Mouse (Mus musculus): ENCODE measurements around the gene Col27a1. TPM values are rescaled to one million over a fixed set of nuclear protein-coding genes. Genes with fewer than 3 reads are reported as not detected.
A peak's percentile ranks its signal among the peaks of the same experiment; 100 is the strongest.

The Col27a1 gene
- polyA plus RNA-seq, 1 experiment from 2014 or later: 4.2 TPM

DNA sequence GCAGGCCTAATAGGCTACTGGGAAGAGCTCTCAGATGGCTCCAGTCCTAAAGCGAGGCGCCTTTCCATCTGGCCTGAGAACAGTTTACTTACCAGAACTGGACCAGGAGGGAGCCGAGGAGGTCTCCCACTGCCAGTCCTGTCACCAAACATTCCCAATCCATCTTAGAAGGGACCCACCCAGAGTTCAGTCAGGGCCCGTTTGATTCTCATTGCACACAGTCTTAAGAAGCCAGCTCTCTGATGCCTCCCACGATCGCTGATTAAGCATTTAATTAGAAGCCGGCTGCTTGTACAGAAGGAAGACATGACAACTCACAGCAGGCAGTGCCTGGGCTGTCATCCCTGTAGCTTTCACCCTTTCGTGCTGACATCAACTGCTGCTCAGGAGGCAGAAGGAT, 61.4 kb downstream of the Col27a1 start:
- WGBS: 56% methylated on average over 8 of the region's 8 CpGs
- Histone ChIP-seq H3K36me3 (ENCODE audit: control insufficient read depth, insufficient read depth, low read length) (no peaks in the 10 kb centered on the region), H3K27ac (replicated peaks in 1 of 2; ENCODE audit: control insufficient read depth in 1 of 2, insufficient read depth in 1 of 2, low read depth in 2 of 2, low read length in 2 of 2) (no peak overlapping the region), H3K27me3 (ENCODE audit: control insufficient read depth, insufficient read depth, low read length) (peaks cover 4% of the 10 kb centered on the region; the same call in 1 of the 2 replicates), H3K4me1 (ENCODE audit: control insufficient read depth in 2 of 2, insufficient read depth in 2 of 2, low read length in 2 of 2) (peaks cover 0 to 10% of the 10 kb centered on the region in 2 experiments; a peak in 1 of 4 replicates), H3K4me2 (ENCODE audit: low read length) (no peak overlapping the region), H3K9me3 (ENCODE audit: control insufficient read depth, low read length) (no peaks in the 10 kb centered on the region), H3K4me3 (ENCODE audit: control insufficient read depth in 1 of 2, insufficient read depth in 1 of 2, low read depth in 1 of 2, low read length in 2 of 2) (no peak overlapping the region), H3K9ac (ENCODE audit: low read length) (no peak overlapping the region)
- ATAC-seq (ENCODE audit: insufficient number of reproducible peaks, insufficient read depth, low FRiP score, low read depth): no peak

DNA sequence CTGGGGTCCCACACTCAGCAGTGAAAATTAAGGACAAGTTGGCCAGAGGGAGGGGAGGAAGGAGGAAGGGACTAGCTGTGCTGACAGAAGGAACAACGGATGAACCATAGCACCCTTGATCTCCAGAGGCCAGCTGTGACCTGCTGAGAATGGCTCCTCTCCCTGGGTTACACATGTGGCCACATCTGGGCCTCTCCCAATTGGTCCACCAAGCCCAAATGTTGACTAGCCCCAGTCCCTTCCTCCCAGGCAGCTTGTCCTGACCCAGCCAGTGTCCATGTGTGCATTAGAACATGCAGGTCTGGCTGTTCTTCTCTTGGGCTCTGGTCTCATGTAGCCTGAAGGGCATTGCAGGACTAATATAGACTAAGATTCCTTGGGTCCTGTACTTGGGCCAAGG, 62.8 kb downstream of the Col27a1 start:
- WGBS: 81% methylated on average over 1 of the region's 1 CpGs
- peaks cover 0 to 10% of the 10 kb centered on the region in 2 experiments; a peak in 1 of 4 replicates for H3K4me1 ChIP-seq (ENCODE audit: control insufficient read depth in 2 of 2, insufficient read depth in 2 of 2, low read length in 2 of 2)
- H3K4me3 ChIP-seq (ENCODE audit: control insufficient read depth in 1 of 2, insufficient read depth in 1 of 2, low read depth in 1 of 2, low read length in 2 of 2): no peak overlapping the region
- no peaks in the 10 kb centered on the region for H3K9me3 ChIP-seq (ENCODE audit: control insufficient read depth, low read length)
- no peaks in the 10 kb centered on the region for H3K36me3 ChIP-seq (ENCODE audit: control insufficient read depth, insufficient read depth, low read length)
- ATAC-seq (ENCODE audit: insufficient number of reproducible peaks, insufficient read depth, low FRiP score, low read depth): no peak
- H3K4me2 ChIP-seq (ENCODE audit: low read length): no peak overlapping the region
- peaks cover 4% of the 10 kb centered on the region; the same call in 1 of the 2 replicates for H3K27me3 ChIP-seq (ENCODE audit: control insufficient read depth, insufficient read depth, low read length)
- no peak overlapping the region for H3K27ac ChIP-seq (replicated peaks in 1 of 2; ENCODE audit: control insufficient read depth in 1 of 2, insufficient read depth in 1 of 2, low read depth in 2 of 2, low read length in 2 of 2)
- no peak overlapping the region for H3K9ac ChIP-seq (ENCODE audit: low read length)

DNA sequence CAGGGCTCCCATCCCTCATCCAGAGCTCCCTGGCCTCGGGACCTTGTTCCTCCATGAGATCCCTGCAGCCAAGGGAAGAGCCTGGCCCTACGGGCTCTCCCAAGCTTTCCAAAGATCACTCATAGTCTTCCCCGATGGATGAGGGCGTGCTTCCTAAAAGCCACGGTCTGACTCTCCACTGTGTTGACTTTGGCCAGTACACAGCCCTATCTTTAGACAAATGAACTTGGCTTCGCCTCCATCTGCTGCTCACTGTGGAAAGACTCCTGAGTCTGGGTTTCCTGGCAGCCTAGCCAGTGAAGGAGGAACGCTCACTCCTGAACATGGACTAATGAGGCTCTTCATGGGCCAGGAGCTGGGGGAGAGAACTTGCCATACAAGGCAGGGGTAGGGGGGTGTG, 65.0 kb downstream of the Col27a1 start:
- Histone ChIP-seq H3K9me3 (ENCODE audit: control insufficient read depth, low read length) (no peaks in the 10 kb centered on the region), H3K4me2 (ENCODE audit: low read length) (no peak overlapping the region), H3K27me3 (ENCODE audit: control insufficient read depth, insufficient read depth, low read length) (peaks cover 4% of the 10 kb centered on the region; the same call in 1 of the 2 replicates), H3K4me3 (ENCODE audit: control insufficient read depth in 1 of 2, insufficient read depth in 1 of 2, low read depth in 1 of 2, low read length in 2 of 2) (no peak overlapping the region), H3K36me3 (ENCODE audit: control insufficient read depth, insufficient read depth, low read length) (no peaks in the 10 kb centered on the region), H3K9ac (ENCODE audit: low read length) (no peak overlapping the region), H3K27ac (replicated peaks in 1 of 2; ENCODE audit: control insufficient read depth in 1 of 2, insufficient read depth in 1 of 2, low read depth in 2 of 2, low read length in 2 of 2) (no peak overlapping the region), H3K4me1 (ENCODE audit: control insufficient read depth in 2 of 2, insufficient read depth in 2 of 2, low read length in 2 of 2) (peaks cover 5 to 10% of the 10 kb centered on the region in 2 experiments; a peak in 2 of 4 replicates)
- WGBS: 54% methylated on average over 7 of the region's 7 CpGs
- peak; percentile 66 for ATAC-seq (ENCODE audit: insufficient number of reproducible peaks, insufficient read depth, low FRiP score, low read depth)

DNA sequence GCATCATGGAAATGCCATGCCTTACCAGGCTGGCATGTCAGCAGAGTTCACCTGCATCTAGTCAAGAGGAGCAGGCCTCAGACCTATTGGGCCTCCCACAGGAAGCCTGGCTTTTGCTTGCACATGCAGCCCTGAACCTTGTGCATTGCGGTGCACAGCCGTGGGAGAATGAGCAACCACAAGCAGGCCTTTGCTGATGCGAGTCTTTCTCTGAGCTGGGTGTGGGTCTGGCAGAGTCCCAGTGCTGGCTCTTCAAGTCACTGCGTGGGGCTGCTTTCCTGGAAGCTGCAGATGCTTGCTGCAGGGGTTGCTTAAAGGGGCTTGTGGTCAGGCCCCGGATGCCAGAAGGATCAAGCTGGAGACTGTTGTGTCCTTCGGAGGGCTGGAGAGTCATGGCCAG, 67.9 kb downstream of the Col27a1 start:
- Histone ChIP-seq H3K4me2 (ENCODE audit: low read length) (no peak overlapping the region), H3K36me3 (ENCODE audit: control insufficient read depth, insufficient read depth, low read length) (no peaks in the 10 kb centered on the region), H3K4me3 (ENCODE audit: control insufficient read depth in 1 of 2, insufficient read depth in 1 of 2, low read depth in 1 of 2, low read length in 2 of 2) (no peak overlapping the region), H3K9ac (ENCODE audit: low read length) (no peak overlapping the region), H3K27ac (replicated peaks in 1 of 2; ENCODE audit: control insufficient read depth in 1 of 2, insufficient read depth in 1 of 2, low read depth in 2 of 2, low read length in 2 of 2) (no peak overlapping the region), H3K27me3 (ENCODE audit: control insufficient read depth, insufficient read depth, low read length) (no peaks in the 10 kb centered on the region), H3K4me1 (ENCODE audit: control insufficient read depth in 2 of 2, insufficient read depth in 2 of 2, low read length in 2 of 2) (peaks cover 6 to 10% of the 10 kb centered on the region in 2 experiments; a peak in 2 of 4 replicates), H3K9me3 (ENCODE audit: control insufficient read depth, low read length) (no peaks in the 10 kb centered on the region)
- ATAC-seq (ENCODE audit: insufficient number of reproducible peaks, insufficient read depth, low FRiP score, low read depth): no peak
- 78% methylated on average over 6 of the region's 6 CpGs for WGBS

DNA sequence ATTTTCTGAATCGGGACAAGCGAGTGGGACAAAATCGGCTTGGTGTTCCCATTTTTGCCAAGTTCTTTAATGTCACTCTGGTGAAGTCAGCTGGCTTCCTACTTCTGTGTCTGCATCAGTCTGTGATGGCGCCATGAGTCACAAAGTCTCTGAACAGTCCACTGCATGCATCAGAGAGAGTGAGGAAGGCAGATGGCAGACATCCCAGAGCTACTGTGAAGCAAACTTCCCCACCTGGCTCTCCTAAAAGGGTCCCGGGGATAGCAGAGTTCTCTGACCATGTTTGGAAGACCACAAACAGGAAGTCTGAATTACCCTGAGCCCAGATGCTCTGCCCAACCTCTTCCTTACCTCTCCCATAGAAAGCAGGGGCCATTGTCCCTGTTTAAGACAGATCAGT, 69.5 kb downstream of the Col27a1 start:
- Histone ChIP-seq H3K27me3 (ENCODE audit: control insufficient read depth, insufficient read depth, low read length) (no peaks in the 10 kb centered on the region), H3K9ac (ENCODE audit: low read length) (no peak overlapping the region), H3K36me3 (ENCODE audit: control insufficient read depth, insufficient read depth, low read length) (no peaks in the 10 kb centered on the region), H3K4me3 (ENCODE audit: control insufficient read depth in 1 of 2, insufficient read depth in 1 of 2, low read depth in 1 of 2, low read length in 2 of 2) (no peak overlapping the region), H3K4me2 (ENCODE audit: low read length) (no peak overlapping the region), H3K9me3 (ENCODE audit: control insufficient read depth, low read length) (no peaks in the 10 kb centered on the region), H3K4me1 (ENCODE audit: control insufficient read depth in 2 of 2, insufficient read depth in 2 of 2, low read length in 2 of 2) (peaks cover 6 to 9% of the 10 kb centered on the region in 2 experiments; a peak in 2 of 4 replicates), H3K27ac (replicated peaks in 1 of 2; ENCODE audit: control insufficient read depth in 1 of 2, insufficient read depth in 1 of 2, low read depth in 2 of 2, low read length in 2 of 2) (no peak overlapping the region; a peak in 1 of 4 replicates)
- no peak for ATAC-seq (ENCODE audit: insufficient number of reproducible peaks, insufficient read depth, low FRiP score, low read depth)
- WGBS: 75% methylated on average over 5 of the region's 5 CpGs

DNA sequence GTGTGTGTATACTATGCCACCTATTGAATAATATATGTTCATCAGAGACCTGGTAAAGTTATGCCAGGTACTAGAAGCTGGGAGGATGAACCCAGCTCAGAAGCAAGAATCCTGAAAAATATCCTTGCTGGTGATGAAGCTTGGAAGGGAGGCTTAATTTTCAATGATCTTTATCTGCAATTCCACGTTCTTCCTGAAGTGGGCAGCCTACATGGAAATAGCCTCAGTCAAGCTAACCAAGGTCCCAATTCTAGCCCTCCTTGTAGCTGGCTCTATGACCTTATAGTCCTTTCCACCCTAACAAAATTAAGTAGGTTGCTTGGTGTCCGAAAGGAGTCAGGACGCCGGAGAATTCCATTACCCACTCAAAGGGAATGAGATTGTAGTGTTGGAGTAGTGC, 72.2 kb downstream of the Col27a1 start:
- no peak for ATAC-seq (ENCODE audit: insufficient number of reproducible peaks, insufficient read depth, low FRiP score, low read depth)
- Histone ChIP-seq H3K4me1 (ENCODE audit: control insufficient read depth in 2 of 2, insufficient read depth in 2 of 2, low read length in 2 of 2) (peaks cover 10 to 18% of the 10 kb centered on the region in 2 experiments), H3K4me3 (ENCODE audit: control insufficient read depth in 1 of 2, insufficient read depth in 1 of 2, low read depth in 1 of 2, low read length in 2 of 2) (no peak overlapping the region), H3K36me3 (ENCODE audit: control insufficient read depth, insufficient read depth, low read length) (no peaks in the 10 kb centered on the region), H3K27ac (replicated peaks in 1 of 2; ENCODE audit: control insufficient read depth in 1 of 2, insufficient read depth in 1 of 2, low read depth in 2 of 2, low read length in 2 of 2) (no peak overlapping the region), H3K9me3 (ENCODE audit: control insufficient read depth, low read length) (no peaks in the 10 kb centered on the region), H3K4me2 (ENCODE audit: low read length) (no peak overlapping the region), H3K9ac (ENCODE audit: low read length) (no peak overlapping the region), H3K27me3 (ENCODE audit: control insufficient read depth, insufficient read depth, low read length) (no peaks in the 10 kb centered on the region)
- 80% methylated on average over 4 of the region's 4 CpGs for WGBS

DNA sequence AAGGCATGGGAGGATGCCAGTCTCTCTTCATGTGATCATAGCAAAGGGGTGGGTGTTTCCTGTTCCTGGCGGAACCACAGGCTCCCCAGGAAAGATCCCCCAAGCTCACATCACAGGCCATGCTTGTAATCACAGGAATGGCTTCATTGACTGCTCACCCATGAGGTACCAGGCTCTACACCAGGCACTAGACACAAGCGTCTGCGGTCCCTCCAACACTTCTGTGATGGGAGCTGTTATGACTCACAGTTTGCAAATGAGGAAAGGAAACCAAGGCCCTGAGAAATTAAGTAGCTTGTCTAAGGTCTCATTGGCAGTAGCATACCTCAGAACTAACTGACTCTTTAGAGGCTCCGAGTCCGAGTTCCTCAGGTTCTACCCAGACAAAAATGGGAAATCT, 74.7 kb downstream of the Col27a1 start:
- Histone ChIP-seq H3K27me3 (ENCODE audit: control insufficient read depth, insufficient read depth, low read length) (no peaks in the 10 kb centered on the region), H3K4me2 (ENCODE audit: low read length) (no peak overlapping the region), H3K36me3 (ENCODE audit: control insufficient read depth, insufficient read depth, low read length) (0 out of 2 replicates have a peak, but pooled peaks cover 5% of the 10 kb centered on the region), H3K9ac (ENCODE audit: low read length) (no peak overlapping the region), H3K4me3 (ENCODE audit: control insufficient read depth in 1 of 2, insufficient read depth in 1 of 2, low read depth in 1 of 2, low read length in 2 of 2) (no peak overlapping the region), H3K27ac (replicated peaks in 1 of 2; ENCODE audit: control insufficient read depth in 1 of 2, insufficient read depth in 1 of 2, low read depth in 2 of 2, low read length in 2 of 2) (no peak overlapping the region), H3K9me3 (ENCODE audit: control insufficient read depth, low read length) (no peaks in the 10 kb centered on the region), H3K4me1 (ENCODE audit: control insufficient read depth in 2 of 2, insufficient read depth in 2 of 2, low read length in 2 of 2) (peaks cover 14 to 24% of the 10 kb centered on the region in 2 experiments)
- no peak for ATAC-seq (ENCODE audit: insufficient number of reproducible peaks, insufficient read depth, low FRiP score, low read depth)
- 82% methylated on average over 5 of the region's 5 CpGs for WGBS

DNA sequence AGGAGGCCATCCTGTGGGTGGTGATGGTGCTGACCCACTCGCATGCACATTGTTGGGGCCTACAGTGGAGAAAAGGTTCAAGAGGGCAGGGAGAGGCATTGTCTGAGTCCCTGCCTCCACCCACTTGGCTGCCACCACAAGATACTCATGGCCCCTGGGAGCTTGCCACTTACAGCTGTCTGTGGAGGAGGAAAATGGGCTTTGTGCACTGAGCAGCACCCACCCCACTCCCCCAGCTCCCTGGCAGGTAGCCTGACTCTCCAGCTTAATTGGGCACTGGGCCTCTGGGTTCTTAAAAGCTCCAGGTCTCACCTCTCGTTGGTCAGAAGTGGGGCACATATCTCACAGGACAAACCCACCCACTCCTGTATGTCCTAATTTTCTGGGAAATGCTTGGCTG, 76.3 kb downstream of the Col27a1 start:
- 0 out of 2 replicates have a peak, but pooled peaks cover 8% of the 10 kb centered on the region for H3K36me3 ChIP-seq (ENCODE audit: control insufficient read depth, insufficient read depth, low read length)
- no peak overlapping the region for H3K4me2 ChIP-seq (ENCODE audit: low read length)
- H3K9ac ChIP-seq (ENCODE audit: low read length): no peak overlapping the region
- H3K9me3 ChIP-seq (ENCODE audit: control insufficient read depth, low read length): no peaks in the 10 kb centered on the region
- peaks cover 14 to 20% of the 10 kb centered on the region in 2 experiments for H3K4me1 ChIP-seq (ENCODE audit: control insufficient read depth in 2 of 2, insufficient read depth in 2 of 2, low read length in 2 of 2)
- no peaks in the 10 kb centered on the region for H3K27me3 ChIP-seq (ENCODE audit: control insufficient read depth, insufficient read depth, low read length)
- peak overlapping the region in 1 of 2 experiments; percentile 39; a peak in 1 of 4 replicates for H3K27ac ChIP-seq (replicated peaks in 1 of 2; ENCODE audit: control insufficient read depth in 1 of 2, insufficient read depth in 1 of 2, low read depth in 2 of 2, low read length in 2 of 2)
- ATAC-seq (ENCODE audit: insufficient number of reproducible peaks, insufficient read depth, low FRiP score, low read depth): no peak
- WGBS: 61% methylated on average over 2 of the region's 2 CpGs
- H3K4me3 ChIP-seq (ENCODE audit: control insufficient read depth in 1 of 2, insufficient read depth in 1 of 2, low read depth in 1 of 2, low read length in 2 of 2): no peak overlapping the region
